Mouse (Mus musculus) kidney, postnatal 4 days (tissue): ENCODE data around the gene Gm960.

Source experiments
- DNase-seq, 2 experiments: peaks; one replicate each; pipeline ENCODE4 v3.0.0; 2021; ENCODE audit warnings: mixed read lengths in 2 of 2

Gm960 gene

GRCm38 (mm10) chr19:4711601-4712155, 13.2 kb upstream of the Gm960 start:
- no peak for DNase-seq

GRCm38 (mm10) chr19:4711098-4711600, 12.7 kb upstream of the Gm960 start, which contains the start of gene Sptbn2:
Gene Sptbn2, plus strand, starts transcription at chr19:4711167.
- no peak for DNase-seq

- no peak for DNase-seq
Observed at GRCm38 (mm10) chr19:4708765-4709164, 10.3 kb upstream of the Gm960 start.

- no peak for DNase-seq
Observed at GRCm38 (mm10) chr19:4701221-4701620, 2.8 kb upstream of the Gm960 start.

GRCm38 (mm10) chr19:4700656-4701055, 2.2 kb upstream of the Gm960 start:
- DNase-seq, result no peak

- DNase-seq, result no peak
Observed at GRCm38 (mm10) chr19:4699821-4700220, 1.4 kb upstream of the Gm960 start.

- DNase-seq, result no peak
Observed at GRCm38 (mm10) chr19:4698856-4699255, 388 bp upstream of the Gm960 start.

GRCm38 (mm10) chr19:4697721-4698120, 747 bp downstream of the Gm960 start:
- DNase-seq, result no peak

- DNase-seq, result no peak
Observed at GRCm38 (mm10) chr19:4697121-4697520, 1.3 kb downstream of the Gm960 start.

GRCm38 (mm10) chr19:4694346-4694745, 4.1 kb downstream of the Gm960 start:
- DNase-seq, result no peak

GRCm38 (mm10) chr19:4672401-4672800, 26.1 kb downstream of the Gm960 start:
- no peak for DNase-seq

GRCm38 (mm10) chr19:4670776-4671175, 27.7 kb downstream of the Gm960 start:
- DNase-seq, result no peak

GRCm38 (mm10) chr19:4666815-4667214, 31.7 kb downstream of the Gm960 start:
- peak in 1 of 2 experiments; percentile 12 for DNase-seq

GRCm38 (mm10) chr19:4658156-4658555, 40.3 kb downstream of the Gm960 start:
- no peak for DNase-seq

GRCm38 (mm10) chr19:4646917-4647492, 51.5 kb downstream of the Gm960 start:
- peak in 1 of 2 experiments; percentile 12 for DNase-seq

GRCm38 (mm10) chr19:4644271-4644670, 54.2 kb downstream of the Gm960 start:
- peak; percentile 44 to 59 for DNase-seq

GRCm38 (mm10) chr19:4635986-4636385, 62.5 kb downstream of the Gm960 start:
- no peak for DNase-seq

GRCm38 (mm10) chr19:4628819-4629218, 69.6 kb downstream of the Gm960 start:
- peak; percentile 82 to 86 for DNase-seq

GRCm38 (mm10) chr19:4625829-4626535, 72.5 kb downstream of the Gm960 start:
- DNase-seq, result no peak

- peak; percentile 95 to 97 for DNase-seq
Observed at GRCm38 (mm10) chr19:4625179-4625828, 73.2 kb downstream of the Gm960 start, which contains the start of gene Rce1. Gene Rce1, minus strand, starts transcription at chr19:4625641.

- DNase-seq, result no peak
Observed at GRCm38 (mm10) chr19:4624406-4625178, 73.9 kb downstream of the Gm960 start.

GRCm38 (mm10) chr19:4624006-4624405, 74.5 kb downstream of the Gm960 start:
- DNase-seq, result no peak

- DNase-seq, result no peak
Observed at GRCm38 (mm10) chr19:4623419-4623818, 75.0 kb downstream of the Gm960 start.
